Mouse (Mus musculus) embryonic fibroblast, embryonic 13.5 days (primary cell): ENCODE data around the gene Cemip.

ENCODE experiments used
- CTCF ChIP-seq: IDR thresholded peaks from 2 replicates; pipeline ENCODE4 v1.5.1; 2011; ENCODE audit warnings: mild to moderate bottlenecking, control low read depth, low read length, moderate library complexity, borderline replicate concordance; ENCODE audit not compliant: insufficient read depth
- POLR2A ChIP-seq: IDR thresholded peaks from 2 replicates; pipeline ENCODE4 v1.6.1; 2011; ENCODE audit warnings: low read depth, mild to moderate bottlenecking, control low read depth, low read length, moderate library complexity

GRCm38 (mm10) chr7:83921637-83922036 lies 164.7 kb downstream of the Cemip start:
- TF ChIP-seq CTCF (no peak), POLR2A (no peak)
